Mouse (Mus musculus) myocyte (in vitro differentiated cells): ENCODE measurements around the gene Ccdc9b.

Source experiments
- CEBPB ChIP-seq: IDR thresholded peaks from 2 replicates; pipeline ENCODE4 v1.6.1; 2011; ENCODE audit warnings: mild to moderate bottlenecking, moderate library complexity; ENCODE audit not compliant: poor library complexity, insufficient read depth, severe bottlenecking
- E2F4 ChIP-seq: IDR thresholded peaks from one replicate; pipeline ENCODE4 v1.6.1; 2011; ENCODE audit warnings: mild to moderate bottlenecking, control low read depth, moderate library complexity; ENCODE audit not compliant: insufficient read depth
- MAX ChIP-seq: IDR thresholded peaks from one replicate; pipeline ENCODE4 v1.6.1; 2011; ENCODE audit warnings: low read depth, mild to moderate bottlenecking, control low read depth
- MYOD1 ChIP-seq, 3 experiments: IDR thresholded peaks; one replicate each; pipeline ENCODE4 v1.6.1; 2011; ENCODE audit warnings: control low read depth in 2 of 3, low read depth in 2 of 3, mild to moderate bottlenecking in 2 of 3, moderate library complexity in 1 of 3; ENCODE audit not compliant: insufficient read length in 2 of 3, control insufficient read depth in 1 of 3
- MYOG ChIP-seq, 3 experiments: IDR thresholded peaks; one replicate each; pipeline ENCODE4 v1.6.1; 2011; ENCODE audit warnings: control low read depth in 2 of 3, low read depth in 2 of 3, mild to moderate bottlenecking in 2 of 3; ENCODE audit not compliant: insufficient read length in 2 of 3, control insufficient read depth in 1 of 3, insufficient read depth in 1 of 3
- POLR2A ChIP-seq: IDR thresholded peaks from one replicate; pipeline ENCODE4 v1.6.1; 2011; ENCODE audit warnings: low read depth, mild to moderate bottlenecking, control low read depth, moderate library complexity; ENCODE audit not compliant: insufficient read length
- POLR2AphosphoS2 ChIP-seq: IDR thresholded peaks from one replicate; pipeline ENCODE4 v1.6.1; 2011; ENCODE audit warnings: low read depth, control low read depth; ENCODE audit not compliant: insufficient read length
- REST ChIP-seq: IDR thresholded peaks from one replicate; pipeline ENCODE4 v1.6.1; 2011; ENCODE audit warnings: mild to moderate bottlenecking, control low read depth, moderate library complexity; ENCODE audit not compliant: insufficient read depth, insufficient read length
- SRF ChIP-seq: IDR thresholded peaks from one replicate; pipeline ENCODE4 v1.6.1; 2011; ENCODE audit warnings: low read depth; ENCODE audit not compliant: control insufficient read depth, insufficient read length
- TCF12 ChIP-seq: IDR thresholded peaks from one replicate; pipeline ENCODE4 v1.6.1; 2011; ENCODE audit warnings: mild to moderate bottlenecking, control low read depth; ENCODE audit not compliant: poor library complexity, insufficient read depth, severe bottlenecking
- TCF3 ChIP-seq: IDR thresholded peaks from one replicate; pipeline ENCODE4 v1.6.1; 2011; ENCODE audit warnings: low read depth, control low read depth; ENCODE audit not compliant: insufficient read length
- USF1 ChIP-seq: IDR thresholded peaks from one replicate; pipeline ENCODE4 v1.6.1; 2011; ENCODE audit warnings: low read depth, mild to moderate bottlenecking, control low read depth, moderate library complexity

DNA sequence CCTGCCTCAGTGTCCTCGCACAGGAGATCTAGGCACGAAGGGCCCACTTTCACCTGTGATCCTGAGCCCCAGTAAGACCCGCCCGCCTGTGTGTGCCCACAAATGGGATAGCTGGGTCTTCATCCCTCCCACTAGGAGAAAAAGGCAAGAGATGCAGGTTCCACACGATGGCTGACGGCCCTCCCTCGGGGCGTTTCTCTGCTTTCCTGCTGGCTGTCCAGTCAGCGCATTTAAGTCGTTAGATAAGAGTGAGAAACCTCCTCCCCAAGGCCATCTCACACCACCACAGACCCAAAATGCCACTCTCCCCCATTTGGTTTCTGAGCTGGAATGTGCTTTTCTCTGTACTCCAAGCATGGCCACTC lies 305 bp upstream of the Ccdc9b start:
- TF ChIP-seq POLR2AphosphoS2 (no peak), POLR2A (no peak), TCF12 (no peak), E2F4 (no peak), USF1 (no peak), SRF (no peak), CEBPB (no peak), REST (no peak), MYOG (IDR thresholded peaks at IDR 0.05; ENCODE audit: control insufficient read depth in 1 of 3, insufficient read depth in 1 of 3, insufficient read length in 2 of 3, low read depth in 2 of 3) (no peak), MYOD1 (IDR thresholded peaks at IDR 0.05; ENCODE audit: control insufficient read depth in 1 of 3, insufficient read length in 2 of 3, low read depth in 2 of 3) (no peak), MAX (no peak), TCF3 (no peak)
